Mouse (Mus musculus) testis, adult 2 months (tissue): ENCODE data around the gene Arhgef40. TPM values are rescaled to one million over a fixed set of nuclear protein-coding genes. Genes with fewer than 3 reads are reported as not detected.
"Not testable (repeated sequence)": the region's sequence is repeated elsewhere in the genome, so short reads cannot be mapped to it uniquely, and the experiment has no call there.

Source experiments
- H3K27ac ChIP-seq: fragments of 200-500 bp; 2 replicates; pipeline ENCODE4 v1.5.1; 2012; ENCODE audit warnings: low read depth, low read length; ENCODE audit not compliant: control insufficient read depth, insufficient read depth
- H3K27me3 ChIP-seq: fragments of 200-500 bp; 2 replicates; pipeline ENCODE4 v1.6.1; 2012; ENCODE audit warnings: mild to moderate bottlenecking, low read length, moderate library complexity; ENCODE audit not compliant: control insufficient read depth, insufficient read depth
- H3K36me3 ChIP-seq: fragments of 200-500 bp; 2 replicates; pipeline ENCODE4 v1.6.1; 2012; ENCODE audit warnings: mild to moderate bottlenecking, low read length; ENCODE audit not compliant: control insufficient read depth, insufficient read depth
- H3K4me1 ChIP-seq: fragments of 200-500 bp; 2 replicates; pipeline ENCODE4 v1.6.1; 2012; ENCODE audit warnings: low read length; ENCODE audit not compliant: control insufficient read depth, insufficient read depth
- H3K4me3 ChIP-seq: fragments of 200-500 bp; 2 replicates; pipeline ENCODE4 v1.5.1; 2012; ENCODE audit warnings: low read depth, mild to moderate bottlenecking, low read length, moderate library complexity, mixed read lengths; ENCODE audit not compliant: control insufficient read depth
- CTCF ChIP-seq: fragments of 200-500 bp; IDR thresholded peaks from 2 replicates; pipeline ENCODE4 v1.5.1; 2012; ENCODE audit warnings: low read depth, mild to moderate bottlenecking, inconsistent platforms, low read length, moderate library complexity; ENCODE audit not compliant: control insufficient read depth, insufficient read depth, insufficient replicate concordance
- POLR2A ChIP-seq: fragments of 200-500 bp; IDR thresholded peaks from 2 replicates; pipeline ENCODE4 v1.6.1; 2012; ENCODE audit warnings: low read depth, mild to moderate bottlenecking, inconsistent platforms, low read length, moderate library complexity; ENCODE audit not compliant: control insufficient read depth
- polyA plus RNA-seq: library from polyadenylated mRNA; depleted of rRNA; stranded (reverse); fragments of >200 nt; gene quantifications from 2 replicates; pipeline ENCODE4 v1.2.3, GENCODE M21; 2012; rRNA removed

Gene Arhgef40
- polyA plus RNA-seq, 1 experiment, result 6.6 TPM

DNA sequence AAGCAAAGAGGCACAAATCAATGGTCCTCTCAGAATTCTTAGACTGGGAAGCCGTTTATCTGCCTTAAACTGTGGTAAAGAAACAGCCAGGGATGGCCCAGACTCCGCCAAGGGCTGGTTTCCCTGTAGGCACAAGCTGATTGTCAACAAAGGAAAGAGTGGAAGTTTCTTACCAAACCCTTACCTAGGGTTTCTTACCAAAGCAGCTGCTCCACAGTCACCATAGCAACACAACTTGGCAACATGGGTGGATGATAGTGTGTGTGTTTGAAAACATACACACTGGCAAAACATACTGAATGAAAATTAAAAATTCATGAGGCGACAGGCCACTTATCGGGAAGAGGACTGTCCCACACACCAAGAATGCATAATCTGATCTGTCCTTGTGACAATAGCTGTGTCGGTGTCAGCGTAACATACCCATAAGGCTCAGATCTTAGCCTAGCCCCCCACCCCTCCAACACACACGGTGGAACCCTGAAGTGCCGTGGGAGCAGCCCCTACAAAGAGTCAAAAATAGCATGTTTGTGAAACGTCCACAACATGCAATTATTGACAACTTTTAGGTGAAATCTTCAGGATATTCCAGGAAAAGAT lies 61.5 kb downstream of the Arhgef40 start:
- Histone ChIP-seq H3K27ac (no peak overlapping the region), H3K27me3 (no peaks in the 10 kb centered on the region)
- TF ChIP-seq CTCF (no peak), POLR2A (no peak)

DNA sequence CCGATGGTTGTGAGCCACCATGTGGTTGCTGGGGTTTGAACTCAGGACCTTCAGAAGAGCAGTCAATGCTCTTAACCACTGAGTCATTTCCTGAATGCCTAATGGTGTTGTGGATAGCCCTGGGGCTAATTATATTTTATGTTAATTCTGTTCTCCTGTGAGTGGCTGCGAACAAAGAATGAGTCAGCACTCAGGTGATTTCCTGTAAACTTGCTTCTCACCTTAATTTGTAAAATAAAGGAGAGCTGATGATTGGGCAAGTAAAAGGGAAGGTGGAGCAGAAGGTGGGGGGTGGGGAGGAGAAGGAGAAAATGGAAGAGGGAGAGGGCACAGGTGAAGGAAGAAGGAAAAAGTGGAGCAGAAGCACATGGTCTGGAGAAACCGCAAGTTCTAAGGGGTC lies 68.2 kb downstream of the Arhgef40 start:
- not testable (repeated sequence) for H3K36me3 ChIP-seq, H3K27ac ChIP-seq, H3K27me3 ChIP-seq, H3K4me1 ChIP-seq, H3K4me3 ChIP-seq

More for the DNA sequence above, 61.5 kb downstream of the Arhgef40 start:
- H3K36me3 ChIP-seq, result no peaks in the 10 kb centered on the region
- no peak overlapping the region for H3K4me3 ChIP-seq
- peaks cover 2% of the 10 kb centered on the region for H3K4me1 ChIP-seq

Other genes with a start within 250 kb of the Arhgef40 start
- gene Ang4, start 211.1 kb upstream of the Arhgef40 start, polyA plus RNA-seq, result 0.16 TPM in 1 of 2 replicates, not detected in the other
- gene AY358078, start 184.7 kb upstream of the Arhgef40 start, polyA plus RNA-seq, result 1.1 and 1.3 TPM in 2 replicates
- 0.12 TPM in 1 of 2 replicates, not detected in the other for gene Ear6, start 131.0 kb upstream of the Arhgef40 start, polyA plus RNA-seq
- 14.4 and 15.8 TPM in 2 replicates for gene Mettl17, start 99.9 kb upstream of the Arhgef40 start, polyA plus RNA-seq
- 0.14 and 0.30 TPM in 2 replicates for gene Slc39a2, start 91.8 kb upstream of the Arhgef40 start, polyA plus RNA-seq
- 27.3 and 31.6 TPM in 2 replicates for gene Ndrg2, start 70.6 kb upstream of the Arhgef40 start, polyA plus RNA-seq
- gene Tppp2, start 66.3 kb upstream of the Arhgef40 start, polyA plus RNA-seq, result 153 and 181 TPM in 2 replicates
- 0.07 TPM in 1 of 2 replicates, not detected in the other for gene Rnase13, start 61.9 kb upstream of the Arhgef40 start, polyA plus RNA-seq
- gene Tmem253, start 30.9 kb downstream of the Arhgef40 start, polyA plus RNA-seq, result 2.0 and 2.1 TPM in 2 replicates
- gene Zfp219, start 36.0 kb downstream of the Arhgef40 start, polyA plus RNA-seq, result 161 and 174 TPM in 2 replicates
- gene Olfr221, start 57.7 kb downstream of the Arhgef40 start, polyA plus RNA-seq, result 0.45 and 0.53 TPM in 2 replicates
- gene Hnrnpc, start 119.3 kb downstream of the Arhgef40 start, polyA plus RNA-seq, result 55.9 and 64.2 TPM in 2 replicates
- 387 and 406 TPM in 2 replicates for gene Rpgrip1, start 126.0 kb downstream of the Arhgef40 start, polyA plus RNA-seq
- gene Supt16, start 212.7 kb downstream of the Arhgef40 start, polyA plus RNA-seq, result 9.0 and 12.2 TPM in 2 replicates